In genomic region chr1:179807468-179807867, GRCm38 (mm10) we compare ENCODE assay signal across 21 mouse cellular contexts. TPM values are rescaled to one million over a fixed set of nuclear protein-coding genes. Genes with fewer than 3 reads are reported as not detected.
"Had no signal": no experiment of that assay in that cellular context is flagged by ENCODE, and none has a peak within 500 bp of the region (broad histone marks: within the 10 kb centered on the region; RNA-seq: fewer than 3 reads in every experiment).

No protein-coding gene starts in this region.

- H3K36me3 ChIP-seq: intestine, embryonic 15.5 days; limb, embryonic 10.5 days; limb, embryonic 13.5 days; midbrain, embryonic 12.5 days; midbrain, embryonic 15.5 days; neural tube, embryonic 12.5 days; neural tube, embryonic 15.5 days had no signal

- H3K4me2 ChIP-seq: intestine, embryonic 15.5 days; limb, embryonic 13.5 days; lung, embryonic 14.5 days; midbrain, embryonic 12.5 days; midbrain, embryonic 15.5 days; neural tube, embryonic 12.5 days; neural tube, embryonic 15.5 days had no signal

- H3K9me3 ChIP-seq: intestine, embryonic 15.5 days; limb, embryonic 10.5 days; limb, embryonic 13.5 days; midbrain, embryonic 12.5 days; midbrain, embryonic 15.5 days; neural tube, embryonic 12.5 days; neural tube, embryonic 15.5 days had no signal

- H3K9ac ChIP-seq: intestine, embryonic 15.5 days; limb, embryonic 13.5 days; lung, embryonic 14.5 days; midbrain, embryonic 12.5 days; midbrain, embryonic 15.5 days; neural tube, embryonic 12.5 days; neural tube, embryonic 15.5 days had no signal

- H3K27ac ChIP-seq: intestine, embryonic 15.5 days; limb, embryonic 10.5 days; limb, embryonic 13.5 days; macrophage; midbrain, embryonic 12.5 days; midbrain, embryonic 15.5 days; neural tube, embryonic 12.5 days; neural tube, embryonic 15.5 days had no signal

- DNase-seq: kidney, adult 18-20 months; kidney, adult 9 months; kidney, postnatal 14 days; kidney, postnatal 4 days; lung, embryonic 14.5 days; retina, postnatal 1 day; right cerebral cortex, postnatal 25 days; thymus, postnatal 25 days had no signal

- ATAC-seq: intestine, embryonic 15.5 days; lung, postnatal 0 days; midbrain, embryonic 15.5 days had no signal

- H3K4me3 ChIP-seq: intestine, embryonic 15.5 days; limb, embryonic 10.5 days; limb, embryonic 13.5 days; midbrain, embryonic 12.5 days; midbrain, embryonic 15.5 days; neural tube, embryonic 12.5 days; neural tube, embryonic 15.5 days had no signal

- H3K27me3 ChIP-seq: intestine, embryonic 15.5 days; limb, embryonic 13.5 days; midbrain, embryonic 12.5 days; midbrain, embryonic 15.5 days; neural tube, embryonic 12.5 days; neural tube, embryonic 15.5 days had no signal

RNA-seq across cellular contexts. Expression of gene Gm10518, which starts 4.3 kb away (rescaled TPM):
- polyA plus RNA-seq: intestine, embryonic 15.5 days; kidney, embryonic 16.5 days; liver, adult 2 months; lung, embryonic 14.5 days; lung, postnatal 0 days; macrophage; neural tube, embryonic 15.5 days; spleen, adult 2 months; stomach, embryonic 16.5 days had no signal
